Mouse (Mus musculus): Measurements from ENCODE around the gene Wnt10a.
"Not testable (repeated sequence)": the region's sequence is repeated elsewhere in the genome, so short reads cannot be mapped to it uniquely, and the experiment has no call there.

Gene Wnt10a

GRCm38 (mm10) chr1:74814931-74815647 lies 23.8 kb downstream of the Wnt10a start:
- in situ Hi-C loops (cut with MboI, MseI) = no loop called here

DNA sequence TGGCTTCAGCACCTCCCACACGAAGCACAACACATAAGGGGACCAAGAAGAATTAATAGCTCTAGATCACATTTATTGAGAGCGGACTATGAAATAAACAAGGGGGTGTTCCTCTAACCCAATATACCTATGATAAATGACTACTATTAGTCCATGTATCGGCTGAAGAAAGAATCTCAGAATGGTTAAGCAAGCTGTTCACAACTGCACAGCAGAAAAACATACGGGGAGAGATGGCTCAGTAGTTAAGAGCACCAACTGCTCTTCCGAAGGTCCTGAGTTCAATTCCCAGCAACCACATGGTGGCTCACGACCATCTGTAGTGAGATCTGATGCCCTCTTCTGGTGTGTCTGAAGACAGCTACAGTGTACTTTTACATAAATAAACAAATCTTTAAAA lies 24.6 kb downstream of the Wnt10a start:
- in situ Hi-C loops (cut with MboI, MseI) = not testable (repeated sequence)

- in situ Hi-C loops (cut with MboI, MseI) = no loop called here
These were observed 25.4 kb downstream of the Wnt10a start for GRCm38 (mm10) chr1:74816612-74817199.

DNA sequence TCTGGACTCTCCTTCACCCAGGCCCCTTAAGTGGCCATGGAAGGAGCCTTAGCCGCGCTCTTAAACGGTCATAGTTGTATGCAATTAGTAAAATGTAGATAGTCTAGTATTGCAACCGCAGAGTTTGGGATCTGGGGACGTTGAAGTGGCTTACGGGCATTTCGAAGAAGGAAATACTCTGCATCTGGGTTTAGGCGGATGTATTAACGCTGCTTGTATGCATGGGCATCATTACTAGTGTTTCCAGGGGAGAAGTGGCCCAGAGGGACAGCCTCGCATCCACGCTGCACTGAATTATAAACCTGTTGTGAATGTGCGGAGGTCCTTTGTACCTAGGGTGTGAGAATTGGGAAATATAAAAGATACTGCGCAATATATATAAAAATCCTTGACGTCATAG lies 25.9 kb downstream of the Wnt10a start:
- in situ Hi-C loops (cut with MboI, MseI) = no loop called here

- in situ Hi-C loops (cut with MboI, MseI) = no loop called here
These were observed 27.2 kb downstream of the Wnt10a start for GRCm38 (mm10) chr1:74818509-74818908.

DNA sequence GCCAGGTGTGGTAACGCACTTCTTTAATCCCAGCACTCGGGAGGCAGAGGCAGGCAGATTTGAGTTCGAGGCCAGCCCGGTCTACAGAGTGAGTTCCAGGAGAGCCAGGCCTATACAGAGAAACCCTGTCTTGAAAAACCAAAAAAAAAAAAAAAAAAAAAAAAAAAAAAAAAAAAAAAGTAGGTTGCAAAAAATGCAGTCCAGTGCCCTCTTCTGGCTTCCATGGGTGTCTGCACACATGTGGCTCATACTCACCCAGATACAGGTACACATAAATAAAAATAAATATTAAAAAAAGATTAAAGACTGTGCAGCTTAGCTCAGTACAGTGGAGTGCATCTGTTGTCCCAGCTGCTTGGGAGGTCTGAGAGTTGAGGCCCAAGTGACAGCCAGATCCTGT lies 32.3 kb downstream of the Wnt10a start:
- in situ Hi-C loops (cut with MboI, MseI) = not testable (repeated sequence)

- in situ Hi-C loops (cut with MboI, MseI) = no loop called here
These were observed 33.4 kb downstream of the Wnt10a start for GRCm38 (mm10) chr1:74824518-74825302.

DNA sequence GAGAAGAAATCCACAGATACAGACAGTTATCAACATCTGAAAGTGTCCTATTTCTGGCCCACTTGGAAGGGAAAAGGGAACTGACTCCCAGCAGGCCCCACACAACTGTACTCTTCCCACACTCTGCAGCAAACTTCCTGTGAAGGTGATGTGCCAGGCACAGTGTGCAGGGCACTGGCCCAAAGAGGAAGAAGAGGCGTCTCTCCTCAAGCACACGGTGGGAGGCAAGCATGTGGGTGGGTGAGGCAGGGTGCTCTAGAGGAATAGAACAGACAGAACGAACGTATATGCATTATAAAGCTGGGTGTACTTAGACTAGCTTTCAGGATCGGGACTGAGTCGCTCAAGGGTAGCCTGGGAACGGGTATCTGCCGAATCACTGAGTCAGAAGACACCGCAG lies 38.7 kb downstream of the Wnt10a start:
- in situ Hi-C loops (cut with MboI, MseI) = no loop called here

DNA sequence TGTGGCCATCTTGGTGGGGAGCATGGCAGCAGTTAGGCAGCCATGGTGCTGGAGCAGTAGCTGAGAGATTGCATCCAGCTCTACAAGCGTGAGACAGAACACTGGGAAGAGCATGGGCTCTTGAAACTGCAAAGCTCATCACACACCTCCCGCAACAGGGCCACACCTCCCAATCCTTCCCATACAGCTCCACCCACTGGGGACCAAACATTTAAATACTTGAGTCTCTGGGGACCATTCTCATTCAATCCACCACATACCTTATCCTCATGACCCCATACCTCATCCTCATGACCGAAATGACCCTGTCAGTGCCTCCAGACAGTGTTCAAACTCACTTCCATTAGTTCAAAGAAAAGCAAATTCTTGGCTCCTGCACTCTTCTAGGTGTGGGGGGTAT lies 41.9 kb downstream of the Wnt10a start:
- in situ Hi-C loops (cut with MboI, MseI) = no loop called here

DNA sequence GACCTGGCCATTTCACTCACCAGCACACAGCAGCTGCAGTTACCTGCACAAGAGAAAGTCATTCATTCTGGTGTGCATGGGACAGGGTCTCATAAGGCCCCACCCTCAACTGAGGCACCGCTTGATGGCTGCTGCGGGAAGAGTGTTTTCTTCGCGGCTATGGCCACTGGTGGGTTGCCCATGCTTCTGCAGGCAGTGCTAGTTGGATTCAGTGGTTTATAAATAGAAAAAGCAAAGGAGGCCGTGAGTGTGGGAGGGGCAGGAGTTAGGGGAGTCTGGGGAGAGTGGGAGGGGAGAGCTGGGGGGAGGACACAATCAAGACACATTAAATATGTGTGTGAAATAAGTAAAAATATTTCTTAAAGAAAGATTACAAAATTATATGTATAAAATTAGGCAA lies 51.8 kb downstream of the Wnt10a start:
- in situ Hi-C loops (cut with MboI, MseI) = no loop called here

DNA sequence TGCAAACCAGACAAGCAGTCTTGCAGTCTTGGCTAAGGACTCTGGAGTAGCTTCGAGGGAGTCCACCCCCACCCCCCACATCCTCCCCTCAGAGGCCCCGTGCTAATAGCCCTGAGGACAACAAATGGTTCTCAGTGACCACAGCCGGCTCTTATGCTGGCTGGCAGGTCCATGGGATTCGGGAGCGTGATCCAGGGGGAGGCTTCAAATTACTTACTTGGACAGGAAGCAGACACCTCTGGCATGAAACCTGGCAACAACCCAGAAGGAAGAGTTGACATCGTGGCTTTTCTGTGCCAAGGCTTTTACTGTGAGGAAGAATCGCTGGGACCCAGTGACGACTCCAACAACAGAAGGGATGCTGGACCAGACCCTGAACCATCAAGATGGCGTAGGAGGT lies 55.0 kb downstream of the Wnt10a start:
- in situ Hi-C loops (cut with MboI, MseI) = no loop called here

GRCm38 (mm10) chr1:74848946-74849345 lies 57.6 kb downstream of the Wnt10a start:
- in situ Hi-C loops (cut with MboI, MseI) = no loop called here

- in situ Hi-C loops (cut with MboI, MseI) = no loop called here
These were observed 58.9 kb downstream of the Wnt10a start for GRCm38 (mm10) chr1:74850251-74850650.

DNA sequence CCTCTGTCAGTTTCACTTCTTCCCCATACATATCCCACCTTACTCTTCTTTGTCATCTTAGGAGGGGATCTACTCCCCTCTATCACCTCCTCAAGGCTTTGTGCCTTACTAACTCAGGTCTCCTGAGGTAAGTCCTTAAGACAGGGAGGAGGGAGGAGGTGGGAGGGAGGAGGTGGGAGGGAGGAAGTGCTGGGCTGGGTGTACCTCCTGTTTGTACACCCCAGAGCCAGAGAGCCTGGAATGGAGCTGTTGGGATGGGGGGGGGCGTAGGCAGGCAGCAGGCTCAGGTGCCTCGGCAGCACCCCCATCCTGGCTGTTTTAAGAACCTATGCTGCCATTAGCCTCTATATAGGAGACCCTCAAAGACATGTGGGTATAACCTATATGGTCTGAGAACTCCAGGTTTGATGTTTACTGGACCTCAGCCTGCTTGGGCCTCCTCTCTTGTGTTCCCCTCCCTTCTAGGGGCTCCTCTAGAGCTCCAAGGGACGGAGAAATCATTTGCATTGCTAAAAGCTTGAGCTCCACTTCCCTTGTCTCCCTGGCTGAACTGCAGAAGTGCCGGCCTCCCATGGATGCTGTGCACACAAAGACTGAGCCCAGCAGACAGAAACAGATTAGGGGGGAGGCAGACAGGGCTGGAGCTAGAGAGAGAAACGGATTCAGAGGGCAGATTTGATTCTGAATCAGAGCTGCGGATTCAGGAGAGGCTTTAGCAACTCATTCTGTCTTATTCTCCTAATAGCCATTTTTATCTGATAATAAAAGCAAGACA lies 59.9 kb downstream of the Wnt10a start:
- in situ Hi-C loops (cut with MboI, MseI) = no loop called here

Measured in T-helper 2 cell (primary cell).